Mouse (Mus musculus): ENCODE data around the gene Kalrn.

Kalrn gene

DNA sequence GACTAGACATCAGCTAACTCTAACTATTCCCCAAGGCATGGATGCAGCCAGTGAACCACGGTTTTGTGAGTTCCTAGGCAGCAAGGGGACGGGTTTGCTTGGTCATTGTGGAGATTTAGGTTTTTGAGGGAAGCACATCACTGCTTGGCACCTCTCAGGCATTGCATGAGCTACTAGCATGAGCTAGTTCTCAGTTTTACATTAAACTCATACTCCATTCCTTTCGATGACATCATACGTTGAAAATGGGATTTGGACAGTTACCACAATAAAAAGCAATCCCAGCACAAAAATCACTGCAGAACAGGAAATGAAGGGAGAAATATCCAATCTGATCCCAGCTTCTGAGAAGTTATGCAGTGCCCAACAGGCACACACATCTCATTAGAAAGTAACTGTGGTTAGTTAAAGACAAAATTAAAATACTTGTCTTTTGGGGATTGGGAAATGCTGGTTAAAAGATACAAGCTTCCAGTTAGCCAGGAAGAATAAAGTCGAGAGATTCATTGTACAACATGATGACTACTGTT is 23.8 kb downstream of the Kalrn start:
- no peak for DNase-seq

DNA sequence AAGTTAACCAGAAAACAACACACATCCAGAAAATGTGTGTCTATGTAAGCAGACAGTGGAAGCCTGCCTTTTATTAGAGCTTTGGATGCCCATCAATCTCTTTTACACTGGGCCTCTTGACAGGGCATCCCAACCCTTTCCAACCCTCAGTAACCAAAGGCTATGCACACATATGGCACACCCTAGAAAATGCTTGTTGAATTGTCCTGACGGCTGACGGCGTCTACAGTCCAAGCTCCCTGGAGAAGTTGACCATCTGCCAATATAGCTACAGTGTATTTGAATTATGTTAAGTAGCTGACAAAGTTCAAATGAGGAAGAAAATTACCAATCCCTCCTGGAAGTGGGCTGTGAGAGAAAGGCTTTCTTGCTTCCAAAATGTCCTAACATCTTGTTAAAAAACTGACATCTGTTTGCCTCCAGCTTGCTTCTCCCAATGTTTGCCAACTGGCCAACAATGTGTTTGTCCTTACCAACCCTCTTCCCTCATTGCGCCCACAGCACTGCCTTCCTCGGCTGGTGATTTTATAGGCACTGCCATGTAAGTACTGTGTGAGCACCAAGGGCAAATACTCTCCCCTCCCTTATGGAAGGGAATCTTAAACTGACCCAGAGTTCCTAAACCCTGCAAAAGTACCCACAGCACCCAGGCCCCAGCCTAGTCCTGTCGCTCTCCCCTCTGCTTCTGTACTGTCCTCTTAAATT is 26.4 kb downstream of the Kalrn start:
- DNase-seq: no peak

DNA sequence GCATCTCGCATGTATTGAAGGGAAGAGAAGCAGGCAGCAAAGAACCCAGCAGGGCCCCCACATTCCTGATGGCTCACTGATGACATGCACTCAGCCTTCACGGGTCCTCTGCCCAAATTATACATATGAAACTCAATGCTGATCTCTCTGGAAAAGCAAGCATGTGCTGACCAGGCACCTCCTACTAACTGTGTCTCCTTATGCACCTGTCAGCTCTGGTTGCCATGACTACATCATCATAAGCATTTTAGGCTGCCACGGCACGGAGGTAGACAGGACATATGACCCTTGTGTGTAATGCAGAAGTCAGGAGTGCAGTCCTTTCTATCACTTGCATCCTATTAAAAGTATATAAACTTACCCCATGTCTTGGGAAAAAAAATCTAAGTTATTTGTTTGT is 29.6 kb downstream of the Kalrn start:
- no peak for DNase-seq

DNA sequence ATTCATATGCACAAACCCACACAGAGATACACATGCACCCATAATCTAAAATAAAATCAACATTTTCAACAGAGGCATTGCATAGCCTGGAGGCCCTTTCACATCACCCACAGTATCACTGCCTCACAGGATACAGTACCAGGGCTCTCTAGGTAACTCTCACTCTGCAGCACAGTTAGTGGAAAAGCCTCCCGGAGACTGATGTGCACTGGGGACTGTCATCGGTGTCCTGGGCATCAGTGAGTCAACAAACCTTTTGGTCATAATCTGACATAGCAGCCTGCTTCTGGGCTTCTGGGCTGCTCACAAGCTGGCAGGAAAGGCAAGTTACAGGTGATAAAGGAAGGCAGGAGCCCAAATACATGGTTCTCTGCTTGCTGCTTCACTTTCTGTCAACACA is 31.0 kb downstream of the Kalrn start:
- no peak for DNase-seq

DNA sequence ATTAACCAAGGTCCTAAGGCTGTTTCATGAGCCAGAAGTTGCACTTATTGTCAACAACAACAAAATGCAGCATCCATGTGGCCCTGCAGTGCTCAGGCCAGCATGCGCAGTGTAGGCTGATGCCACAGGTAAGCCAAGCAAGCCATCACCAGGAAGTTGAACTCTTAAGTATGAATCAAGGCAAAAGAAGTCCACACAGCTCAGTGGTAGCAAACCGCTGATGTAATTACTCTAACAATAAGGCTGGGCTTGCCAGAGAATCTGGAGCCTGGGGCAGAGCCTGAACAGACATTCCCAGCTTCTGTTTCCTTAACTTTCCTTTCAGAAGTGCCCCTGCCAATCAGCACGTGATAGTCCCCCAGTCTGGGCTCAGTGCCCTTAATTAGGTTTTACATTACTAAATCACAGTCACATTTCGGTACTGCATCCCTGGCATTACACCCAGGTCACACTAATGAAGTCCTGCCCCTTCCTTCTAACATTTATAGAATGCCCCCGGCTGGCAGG is 34.6 kb downstream of the Kalrn start:
- DNase-seq: no peak

DNA sequence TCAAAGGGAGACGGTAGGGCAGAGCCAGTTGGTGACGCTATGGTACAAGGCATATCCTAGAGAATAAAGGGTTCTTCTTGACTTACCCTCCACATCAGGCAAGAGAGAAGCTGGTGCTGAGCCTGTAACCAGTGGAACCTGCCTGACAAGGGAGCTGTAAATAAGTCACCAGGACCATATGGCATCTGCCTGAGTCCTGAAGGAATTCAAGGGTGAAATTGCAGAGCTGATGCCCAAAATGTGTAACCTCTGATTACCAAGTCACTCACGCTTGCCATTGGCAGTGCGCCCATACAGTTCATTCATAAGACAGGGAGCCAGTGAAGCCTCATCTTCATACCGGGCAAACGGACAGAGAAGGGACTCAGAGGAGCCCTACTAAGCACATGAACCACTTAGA is 37.0 kb downstream of the Kalrn start:
- peak; percentile 81 for DNase-seq

DNA sequence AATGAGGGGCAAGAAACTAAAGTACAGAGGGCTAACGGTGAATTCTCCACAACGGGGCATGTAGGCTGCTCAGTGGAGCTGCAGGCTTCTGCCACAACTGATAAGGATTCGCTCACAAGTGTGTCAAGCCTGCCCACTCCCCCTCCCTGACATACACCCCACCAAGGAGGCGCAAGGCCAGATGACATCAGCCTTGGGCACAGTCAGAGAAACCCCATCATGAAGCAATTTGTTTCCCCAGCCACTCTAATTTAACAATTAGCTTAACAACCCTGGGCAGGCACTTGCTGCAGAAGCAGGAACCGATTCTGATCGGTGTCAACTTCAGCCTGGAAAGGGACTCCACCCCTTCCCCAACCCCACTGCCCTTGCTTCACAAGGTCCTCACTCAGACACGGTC is 38.2 kb downstream of the Kalrn start:
- no peak for DNase-seq

DNA sequence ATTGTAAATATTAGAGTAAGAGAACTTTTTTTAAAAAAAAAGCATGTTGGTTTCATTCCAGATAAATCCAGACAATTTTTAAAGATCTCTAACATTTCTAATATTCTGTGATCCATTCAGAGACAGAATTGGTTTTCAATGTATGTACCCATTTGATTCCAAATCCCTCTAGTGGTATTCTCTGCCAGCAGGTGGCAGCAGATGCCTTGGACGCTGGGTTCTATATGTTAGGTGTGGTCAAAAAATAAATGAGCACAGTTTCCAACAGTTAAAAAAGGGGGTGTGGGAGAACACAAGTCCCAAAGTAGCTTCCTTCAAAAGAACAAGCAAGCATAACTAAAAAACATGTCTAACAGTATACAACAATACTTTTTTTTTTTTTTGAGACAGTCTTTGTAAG is 41.8 kb downstream of the Kalrn start:
- DNase-seq: no peak

DNA sequence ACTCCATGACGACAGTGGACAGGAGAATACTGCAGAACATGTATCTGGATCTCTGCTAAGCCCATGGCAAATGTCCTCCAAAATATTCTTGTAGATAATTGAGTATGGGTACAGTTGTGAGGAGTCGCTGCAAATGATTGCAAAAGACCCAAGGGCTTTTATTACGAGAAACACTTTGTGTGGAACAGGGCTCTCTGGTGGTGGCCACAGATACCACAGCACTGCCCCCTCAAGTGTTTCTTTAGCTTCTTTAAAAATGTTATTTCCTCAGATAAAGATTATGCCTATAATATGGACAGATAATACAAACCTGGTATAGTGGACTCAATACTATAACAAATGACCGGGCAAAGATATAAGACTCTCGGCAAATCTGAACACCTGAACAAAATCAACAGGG is 43.3 kb downstream of the Kalrn start:
- no peak for DNase-seq

DNA sequence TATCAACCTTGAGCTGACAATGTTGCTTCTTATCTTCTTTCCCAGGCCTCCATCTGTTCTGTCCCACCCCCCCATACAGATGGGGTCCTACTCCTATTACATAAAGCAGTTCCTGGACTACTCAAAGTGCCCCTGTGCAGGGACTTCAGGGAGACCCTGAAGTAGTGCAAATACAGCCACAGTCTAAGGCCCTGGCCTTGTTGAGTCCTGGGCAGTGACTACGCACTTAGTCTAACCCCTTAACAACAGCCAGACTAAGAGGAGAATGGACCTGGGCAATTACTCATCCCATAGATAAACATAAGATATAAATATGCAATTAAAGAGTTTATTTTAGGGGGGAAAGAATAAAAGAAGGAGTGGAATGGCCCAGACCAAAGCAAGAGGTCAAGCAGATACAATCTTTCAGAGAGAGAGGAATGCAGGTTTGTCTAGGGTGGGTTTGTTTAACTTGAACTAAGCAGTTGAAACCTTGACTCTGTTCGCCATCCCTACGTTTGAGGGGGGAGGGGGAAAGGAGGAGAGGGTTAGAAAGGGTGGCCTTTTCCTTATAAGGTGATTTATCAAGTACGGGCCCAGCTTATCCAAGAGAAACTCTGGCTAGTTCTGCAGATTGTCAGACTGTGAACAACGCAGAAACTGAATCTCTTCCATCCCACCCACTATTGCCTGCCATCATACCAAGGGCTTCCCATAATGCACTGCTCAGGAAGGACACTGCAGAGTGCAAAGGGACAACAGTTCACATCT is 44.9 kb downstream of the Kalrn start:
- DNase-seq: no peak

DNA sequence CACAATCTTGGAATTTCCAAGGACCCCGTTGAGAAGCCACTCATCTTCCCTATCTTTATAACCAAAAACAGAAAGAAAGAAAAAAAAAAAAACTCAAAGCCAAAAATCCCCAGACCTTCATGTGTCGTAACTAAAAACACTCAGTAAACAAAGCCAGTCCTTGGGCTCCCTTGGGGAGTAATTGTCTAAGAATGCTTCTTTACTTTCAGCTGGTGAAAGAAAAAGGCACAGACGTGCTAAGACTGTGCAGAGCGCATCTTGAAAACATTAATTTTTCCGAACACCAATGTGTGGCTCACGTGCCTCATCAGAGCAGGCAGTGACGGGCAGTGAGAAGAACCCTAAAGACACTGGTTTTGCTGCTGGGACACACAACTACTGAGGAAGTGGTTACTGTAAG is 47.0 kb downstream of the Kalrn start:
- no peak for DNase-seq

DNA sequence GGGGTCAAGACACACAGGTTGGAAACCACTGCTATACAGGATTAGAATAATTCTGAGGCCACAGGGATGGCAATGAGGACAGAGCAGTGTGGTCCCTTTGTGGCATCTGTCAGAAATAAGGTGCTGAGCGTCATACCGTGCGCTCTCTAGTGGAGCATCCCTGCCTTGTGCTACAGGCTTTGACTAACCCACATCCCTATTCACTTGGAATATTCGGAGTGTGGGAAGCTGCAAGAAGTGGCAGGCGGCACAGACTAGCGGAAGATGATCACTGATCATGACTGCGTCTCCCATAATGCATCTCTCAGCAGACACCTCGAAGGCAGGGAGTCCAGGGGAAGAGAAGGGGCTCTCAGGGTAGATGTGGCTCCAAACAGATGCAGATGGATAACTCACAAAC is 47.5 kb downstream of the Kalrn start:
- no peak for DNase-seq

DNA sequence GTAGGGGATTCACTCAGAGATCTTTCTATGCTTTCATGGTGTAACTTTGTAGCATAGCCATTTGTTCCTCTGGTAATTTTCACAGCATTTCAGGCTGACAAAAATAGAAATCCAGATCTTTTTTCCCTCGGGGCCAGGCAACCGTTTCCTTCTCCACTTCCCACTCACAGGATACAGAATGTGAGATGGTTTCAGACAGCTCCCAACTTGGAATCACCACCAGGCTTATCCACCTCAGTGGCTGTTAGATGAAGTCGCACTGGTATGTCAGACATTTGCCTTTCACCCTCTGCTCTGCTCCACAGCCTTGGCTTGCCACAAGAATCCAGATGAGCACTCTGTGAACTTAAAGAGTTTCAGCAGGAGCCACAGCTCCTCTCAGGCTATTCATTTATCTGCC is 48.1 kb downstream of the Kalrn start:
- no peak for DNase-seq

DNA sequence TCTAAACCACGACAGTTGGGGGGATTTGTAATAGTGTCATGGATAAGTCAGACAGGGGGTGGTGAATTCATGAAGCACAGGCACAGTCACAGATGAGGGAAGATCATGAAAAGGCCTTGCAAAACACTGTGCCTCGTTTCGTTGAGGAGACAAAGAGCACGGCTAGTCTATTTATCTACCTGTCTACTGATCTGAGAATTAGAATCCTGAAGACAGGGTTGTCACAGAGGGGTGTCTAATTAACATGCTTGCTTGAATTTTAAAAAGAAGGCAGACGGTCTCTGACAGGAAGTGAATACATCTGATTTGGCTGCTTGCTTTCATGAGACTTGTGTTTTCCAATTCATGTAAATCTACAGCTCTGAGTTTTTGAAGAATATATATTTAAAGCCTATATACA is 52.3 kb downstream of the Kalrn start:
- DNase-seq: no peak

DNA sequence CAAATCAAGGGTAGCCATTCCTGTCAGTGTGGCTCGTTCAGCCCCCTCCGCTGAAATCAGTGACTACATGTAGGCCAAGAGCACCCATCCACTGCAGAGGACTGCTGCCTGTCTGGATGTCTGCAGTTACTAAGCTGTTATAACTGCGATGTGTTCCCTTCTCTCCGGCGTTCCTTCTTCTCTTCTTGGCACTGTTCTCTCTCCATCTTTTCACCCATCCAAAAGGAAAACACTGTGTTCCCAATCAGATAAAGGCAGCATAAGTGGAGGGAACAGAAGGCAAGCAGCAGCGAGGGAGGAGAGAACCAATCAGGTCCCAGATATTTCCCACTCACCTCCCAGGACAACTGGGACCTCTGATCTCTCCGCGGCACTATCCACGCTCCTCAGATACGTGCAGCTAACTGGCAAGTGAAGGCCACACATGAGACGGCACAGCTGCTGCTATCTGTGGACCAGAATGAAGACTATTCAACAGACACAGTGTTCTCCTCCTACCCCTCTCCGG is 56.4 kb downstream of the Kalrn start:
- no peak for DNase-seq

DNA sequence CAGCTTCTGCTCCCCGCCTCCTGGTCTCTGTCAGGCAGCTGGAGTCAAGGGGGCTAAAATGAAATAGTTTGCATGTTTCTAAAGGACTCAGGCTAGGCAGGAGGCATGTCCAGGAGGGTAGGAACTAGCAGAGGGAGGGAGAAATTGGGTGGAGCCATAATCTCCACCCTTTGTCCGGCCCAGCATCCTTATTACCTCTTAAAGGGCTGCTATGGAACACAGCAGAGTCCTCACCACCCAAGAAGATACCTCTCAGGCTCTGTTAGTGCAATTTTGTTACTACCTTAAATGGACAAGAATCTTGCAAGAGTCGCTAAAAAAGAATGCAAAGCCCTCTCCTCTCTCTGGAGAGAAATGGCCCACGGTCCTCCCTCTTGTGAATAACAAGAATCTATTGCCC is 57.8 kb downstream of the Kalrn start:
- no peak for DNase-seq

DNA sequence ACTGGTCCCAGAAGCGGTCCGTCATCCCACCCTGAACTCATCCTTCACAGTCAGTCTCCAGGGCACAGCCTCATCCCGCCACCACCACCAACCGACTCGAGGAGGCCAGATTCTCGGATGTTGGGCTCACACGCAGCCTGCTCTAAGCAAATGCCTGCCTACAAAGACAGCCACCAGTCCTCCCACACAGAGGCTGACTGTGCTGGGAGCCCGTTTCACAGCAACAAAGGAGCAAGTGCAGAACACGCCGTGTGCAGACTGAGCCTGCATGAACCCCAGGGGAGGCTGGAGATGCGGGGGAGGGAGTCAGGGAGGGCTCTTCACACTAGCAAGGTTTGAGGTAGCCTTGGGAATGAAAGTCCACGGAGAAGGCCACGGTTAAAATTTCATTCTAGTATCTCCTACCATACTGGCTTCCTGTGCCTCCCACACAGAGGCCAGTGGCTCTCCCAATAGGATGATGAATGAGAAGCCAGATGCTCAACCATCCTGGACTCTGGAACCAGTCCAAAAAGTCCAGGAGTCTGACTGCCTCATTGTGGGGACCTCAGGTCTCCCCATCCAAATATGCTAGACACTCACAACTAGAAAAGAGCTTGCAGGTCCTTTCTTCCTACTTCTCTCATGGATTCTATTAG is 59.3 kb downstream of the Kalrn start:
- no peak for DNase-seq

DNA sequence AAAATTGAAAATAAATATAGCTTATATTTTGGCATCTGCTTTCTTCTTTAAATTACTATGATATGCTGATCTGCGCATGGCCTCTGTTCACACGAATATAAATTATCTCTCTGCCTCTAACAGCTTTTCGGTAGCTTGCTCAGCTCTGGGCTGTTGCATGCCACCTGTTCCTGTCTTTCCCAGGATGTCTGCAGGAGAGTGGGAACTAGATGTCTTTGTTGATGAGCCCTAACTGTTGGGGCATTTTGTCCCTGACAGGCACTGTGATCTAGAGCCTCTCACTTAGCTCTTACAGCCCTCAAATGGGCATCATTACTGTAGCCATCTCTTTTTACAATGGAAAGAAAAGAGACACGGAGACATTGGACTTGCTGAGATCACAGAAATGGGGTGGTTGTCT is 61.0 kb downstream of the Kalrn start:
- DNase-seq: no peak

DNA sequence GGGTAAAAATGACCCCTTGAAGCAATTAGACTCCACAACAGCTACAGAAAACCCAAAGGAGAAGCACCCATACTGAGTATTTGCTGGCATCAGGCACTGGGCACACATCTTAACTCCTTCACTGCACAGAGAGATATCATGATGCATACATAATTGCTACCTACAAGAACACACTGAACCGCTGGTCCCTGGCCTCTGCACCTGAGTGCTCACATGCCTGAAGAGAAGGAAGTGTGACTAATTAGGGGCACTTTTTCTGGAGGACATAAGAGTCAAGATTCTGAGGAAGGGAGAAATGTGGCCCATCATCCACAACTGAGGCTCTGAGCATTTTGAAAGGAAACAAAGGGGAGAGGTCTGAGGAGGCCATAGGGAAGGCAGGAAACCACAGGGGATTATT is 65.2 kb downstream of the Kalrn start:
- no peak for DNase-seq

DNA sequence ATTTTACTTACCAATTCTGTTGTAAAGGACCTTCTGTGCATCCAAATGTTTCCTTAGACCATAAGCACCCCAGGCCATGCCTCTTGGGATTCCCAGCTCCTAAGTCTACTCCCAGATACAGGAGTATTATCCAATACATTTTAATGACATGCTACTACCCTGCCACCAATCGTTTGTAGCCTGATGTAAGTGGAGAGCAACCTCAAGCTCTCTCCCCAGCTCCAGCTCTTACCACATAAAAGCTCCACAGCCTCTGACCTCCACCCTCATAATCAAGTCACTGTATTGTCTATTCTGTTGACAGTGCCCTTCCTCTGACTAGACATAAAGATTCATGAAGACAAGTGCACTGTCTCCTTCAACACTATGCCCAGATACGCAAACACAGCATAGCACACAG is 67.3 kb downstream of the Kalrn start:
- no peak for DNase-seq

DNA sequence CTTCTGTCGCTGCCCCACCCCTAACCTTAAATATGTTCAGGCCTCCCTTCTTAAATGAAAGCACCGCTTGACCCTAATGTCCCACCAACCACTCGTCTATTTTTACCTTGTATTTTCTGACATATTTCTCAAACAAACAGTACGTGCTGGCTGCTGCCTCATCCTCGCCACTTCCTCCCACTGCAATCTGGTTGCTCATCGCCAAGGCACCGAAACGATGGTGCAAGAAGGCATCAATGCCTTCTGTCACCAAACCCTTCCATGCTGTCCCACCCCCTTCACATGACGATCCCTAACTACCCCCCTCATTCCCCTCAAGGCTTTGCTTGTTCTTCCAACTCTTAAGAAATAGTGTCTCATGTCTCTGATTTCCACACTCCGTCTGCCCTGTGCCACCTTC is 69.1 kb downstream of the Kalrn start:
- no peak for DNase-seq

DNA sequence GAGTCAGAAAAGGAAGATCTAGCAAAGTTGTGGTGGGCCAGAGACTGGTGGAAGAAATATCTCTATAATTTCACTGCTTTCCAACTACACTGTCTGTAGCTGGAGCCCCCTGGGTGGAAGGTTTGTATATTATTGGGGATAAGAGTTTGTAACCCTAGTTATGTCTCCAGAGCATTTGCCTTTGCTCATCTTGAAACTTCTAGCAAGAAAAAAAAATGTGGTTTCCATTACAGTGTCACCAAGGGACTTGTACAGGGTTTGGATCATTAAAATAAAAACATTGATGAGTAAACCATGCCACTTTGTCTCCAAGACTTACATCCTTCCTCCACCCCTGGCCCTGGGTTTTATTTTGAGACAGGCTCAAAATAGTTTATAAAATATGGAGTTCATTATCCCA is 71.2 kb downstream of the Kalrn start:
- no peak for DNase-seq

DNA sequence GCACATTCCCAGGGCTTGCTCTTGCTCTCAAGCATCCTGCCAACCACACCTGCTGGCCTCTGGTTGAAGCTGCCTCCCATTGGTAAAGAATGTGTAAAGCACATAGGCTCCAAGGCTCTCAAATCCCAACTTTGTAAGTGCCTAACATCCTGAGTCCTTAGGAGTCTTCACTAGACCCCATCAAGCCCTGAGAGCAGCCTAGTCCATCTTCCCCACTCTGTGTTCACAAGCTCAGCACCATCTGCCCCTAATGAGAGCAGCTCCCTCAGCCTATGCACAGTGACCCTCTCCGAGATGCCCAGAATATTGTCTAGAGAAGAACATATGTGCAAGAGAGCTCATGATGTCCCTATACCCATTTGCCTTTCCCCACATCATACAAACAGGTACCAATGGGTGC is 78.6 kb downstream of the Kalrn start:
- no peak for DNase-seq

DNA sequence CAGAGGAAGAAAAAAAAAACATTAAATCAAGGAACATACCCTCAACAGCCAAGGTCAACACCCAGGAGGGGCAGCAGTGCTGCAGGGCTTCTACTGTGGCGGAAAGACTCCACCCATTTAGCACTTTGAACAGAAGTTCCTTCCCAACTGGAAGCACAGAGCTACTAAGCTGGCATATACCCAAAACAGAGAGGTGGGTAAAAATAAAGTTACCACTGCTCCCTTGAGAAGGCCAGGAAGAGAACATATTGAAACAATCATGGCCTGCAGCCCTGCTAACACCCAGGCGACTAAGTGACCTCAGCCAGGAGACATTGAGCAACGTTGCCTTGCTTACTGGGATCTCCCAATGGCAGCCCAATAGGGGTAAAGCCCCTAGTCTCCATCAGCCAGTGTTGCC is 79.4 kb downstream of the Kalrn start:
- no peak for DNase-seq

All from cerebellum, adult 9-11 months (tissue).